Mouse (Mus musculus): Measurements from ENCODE around the gene Itga10.
"Not testable (repeated sequence)": the region's sequence is repeated elsewhere in the genome, so short reads cannot be mapped to it uniquely, and the experiment has no call there.

Itga10 gene

DNA sequence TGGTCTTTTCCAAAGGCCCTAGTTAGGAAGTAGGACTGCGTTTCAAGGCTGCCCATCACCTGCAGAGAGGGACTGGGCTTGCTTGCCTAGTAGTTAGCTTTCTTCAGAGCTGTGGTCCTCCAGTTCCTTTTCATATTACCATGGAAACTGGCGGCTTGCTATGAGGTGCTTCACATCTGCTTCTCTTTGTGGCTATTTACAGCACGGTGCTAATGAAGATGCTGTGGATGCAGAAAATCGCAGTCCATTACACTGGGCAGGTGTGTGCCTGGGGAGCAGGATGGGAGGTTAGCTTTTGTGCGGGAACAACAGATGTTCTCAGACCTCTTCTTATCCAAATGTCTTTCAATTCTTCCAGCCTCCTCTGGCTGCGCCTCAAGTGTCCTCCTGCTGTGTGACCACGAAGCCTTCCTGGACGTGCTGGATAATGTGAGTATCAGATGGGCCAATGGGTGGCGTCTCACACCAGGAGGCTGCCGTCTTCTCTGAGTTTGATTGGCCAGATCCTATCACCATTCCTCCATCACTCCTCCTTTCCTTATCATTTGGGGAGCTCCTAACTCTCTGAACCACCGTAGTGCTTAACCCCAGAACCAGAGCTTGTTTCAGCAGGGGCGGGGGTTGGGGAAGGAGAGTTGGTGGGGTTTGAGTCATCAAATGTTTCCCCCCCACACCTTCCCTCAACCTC, 35.0 kb downstream of the Itga10 start:
- no peak for DNase-seq (ENCODE audit: low read depth in 1 of 2, low spot score in 2 of 2)

DNA sequence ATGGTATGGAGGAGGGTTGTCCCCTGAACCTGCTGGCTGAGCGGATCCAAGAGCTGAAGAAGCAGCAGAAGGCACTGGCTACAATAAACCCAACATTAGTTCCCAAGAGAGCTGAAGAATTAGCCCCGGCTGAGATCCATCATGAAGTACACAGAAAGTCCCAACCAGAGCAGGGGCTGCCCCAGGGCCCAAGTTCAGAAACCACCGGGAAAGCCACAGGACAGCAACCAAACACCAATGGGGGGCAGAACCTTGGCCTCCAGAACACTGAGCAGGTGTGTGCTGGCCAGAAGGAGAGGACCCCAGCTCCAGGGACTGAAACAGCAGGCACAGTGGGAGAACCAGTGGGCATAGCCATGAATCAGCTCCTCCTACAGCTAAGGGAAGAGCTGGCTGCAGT, 38.1 kb downstream of the Itga10 start:
- no peak for DNase-seq (ENCODE audit: low read depth in 1 of 2, low spot score in 2 of 2)

GRCm38 (mm10) chr3:96684151-96684821, 38.9 kb downstream of the Itga10 start:
- no peak for DNase-seq (ENCODE audit: low read depth in 1 of 2, low spot score in 2 of 2)

- DNase-seq (ENCODE audit: low read depth in 1 of 2, low spot score in 2 of 2) = no peak
Measured at GRCm38 (mm10) chr3:96684822-96685156, 39.4 kb downstream of the Itga10 start.

GRCm38 (mm10) chr3:96686057-96686456, 40.7 kb downstream of the Itga10 start:
- DNase-seq (ENCODE audit: low read depth in 1 of 2, low spot score in 2 of 2) = not testable (repeated sequence)

- DNase-seq (ENCODE audit: low read depth in 1 of 2, low spot score in 2 of 2) = no peak
Measured at GRCm38 (mm10) chr3:96688854-96689253, 43.5 kb downstream of the Itga10 start.

GRCm38 (mm10) chr3:96690298-96690697, 44.9 kb downstream of the Itga10 start:
- DNase-seq (ENCODE audit: low read depth in 1 of 2, low spot score in 2 of 2) = no peak

- DNase-seq (ENCODE audit: low read depth in 1 of 2, low spot score in 2 of 2) = no peak
Measured at GRCm38 (mm10) chr3:96692506-96692905, 47.1 kb downstream of the Itga10 start.

GRCm38 (mm10) chr3:96693579-96693978, 48.2 kb downstream of the Itga10 start:
- DNase-seq (ENCODE audit: low read depth in 1 of 2, low spot score in 2 of 2) = no peak

GRCm38 (mm10) chr3:96696198-96696765, 50.9 kb downstream of the Itga10 start, which contains the start of gene Pias3:
TSS of gene Pias3 (plus strand) at chr3:96696384.
- DNase-seq (ENCODE audit: low read depth in 1 of 2, low spot score in 2 of 2) = peak; percentile 40 to 57

GRCm38 (mm10) chr3:96696766-96697732, 51.7 kb downstream of the Itga10 start:
- DNase-seq (ENCODE audit: low read depth in 1 of 2, low spot score in 2 of 2) = peak; percentile 66 to 80

GRCm38 (mm10) chr3:96698993-96699690, 53.8 kb downstream of the Itga10 start:
- DNase-seq (ENCODE audit: low read depth in 1 of 2, low spot score in 2 of 2) = no peak

GRCm38 (mm10) chr3:96700376-96700775, 55.0 kb downstream of the Itga10 start:
- no peak for DNase-seq (ENCODE audit: low read depth in 1 of 2, low spot score in 2 of 2)

DNA sequence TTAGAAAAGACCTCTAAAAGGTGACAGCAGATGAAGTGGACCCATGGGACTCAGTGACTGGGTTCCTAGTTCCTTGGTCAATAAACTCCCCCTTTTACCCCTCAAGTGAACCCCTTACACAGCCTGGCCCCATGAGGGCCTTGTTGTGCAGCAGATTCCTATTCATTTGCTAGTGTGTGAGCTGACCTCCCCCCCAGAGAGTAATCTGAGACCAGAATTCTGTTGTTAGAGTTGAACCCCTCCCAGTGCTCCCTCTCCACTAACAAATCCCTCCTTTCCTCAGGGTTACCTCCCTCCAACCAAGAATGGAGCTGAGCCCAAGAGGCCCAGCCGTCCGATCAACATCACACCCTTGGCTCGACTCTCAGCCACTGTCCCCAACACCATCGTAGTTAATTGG, 55.6 kb downstream of the Itga10 start:
- DNase-seq (ENCODE audit: low read depth in 1 of 2, low spot score in 2 of 2) = no peak

- DNase-seq (ENCODE audit: low read depth in 1 of 2, low spot score in 2 of 2) = no peak
Measured at GRCm38 (mm10) chr3:96704778-96705177, 59.4 kb downstream of the Itga10 start.

- no peak for DNase-seq (ENCODE audit: low read depth in 1 of 2, low spot score in 2 of 2)
Measured at GRCm38 (mm10) chr3:96706217-96706616, 60.8 kb downstream of the Itga10 start.

GRCm38 (mm10) chr3:96706984-96707383, 61.6 kb downstream of the Itga10 start:
- no peak for DNase-seq (ENCODE audit: low read depth in 1 of 2, low spot score in 2 of 2)

GRCm38 (mm10) chr3:96707903-96708683, 62.7 kb downstream of the Itga10 start, which contains the start of gene Nudt17:
TSS of gene Nudt17 (minus strand) at chr3:96708562.
- DNase-seq (ENCODE audit: low read depth in 1 of 2, low spot score in 2 of 2) = peak; percentile 24 to 63

- DNase-seq (ENCODE audit: low read depth in 1 of 2, low spot score in 2 of 2) = no peak
Measured at GRCm38 (mm10) chr3:96708684-96709064, 63.3 kb downstream of the Itga10 start.

All from monocyte, adult 2 months (primary cell).